Mouse (Mus musculus): ENCODE measurements at regions not wholly inside any gene's neighbourhood (a gene's known extent, or its start where the extent isn't known, plus 50 kb on each side); places are given as distances from the start of the nearest gene placed in this dataset.

DNA sequence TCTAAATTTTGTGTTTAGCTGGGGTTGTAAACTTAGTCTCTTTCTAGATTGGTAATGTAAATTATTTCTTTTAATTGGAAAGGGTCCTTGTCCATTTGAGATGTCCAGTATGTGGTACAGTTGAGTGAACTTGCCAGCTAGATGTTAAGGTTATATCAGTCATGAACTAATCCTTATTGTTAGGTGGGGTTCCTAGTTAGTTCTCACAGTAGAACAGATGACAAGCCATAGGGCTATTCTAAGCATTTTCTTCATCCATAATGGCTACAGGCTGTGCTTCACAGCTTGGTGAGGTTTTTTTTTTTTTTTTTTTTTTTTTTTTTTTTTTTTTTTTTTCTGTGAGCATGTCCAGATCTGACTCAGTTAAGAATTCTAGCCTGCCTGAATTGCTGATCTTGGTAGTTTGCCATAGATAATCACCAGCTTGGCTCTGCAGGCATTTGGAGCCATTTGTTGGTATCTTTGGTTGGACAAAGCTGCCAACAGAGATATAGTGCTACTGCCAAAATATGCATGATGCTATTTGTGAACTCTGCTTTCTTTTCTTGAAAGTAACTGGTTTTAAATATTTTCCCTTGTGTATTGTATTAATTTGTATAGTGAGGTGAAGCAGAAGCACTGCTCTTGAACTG is 669.2 kb downstream of the 4931400O07Rik start:
- Histone ChIP-seq H3K4me3 (replicated peaks; ENCODE audit: insufficient read depth, low read depth, low read length) (no peak overlapping the region), H3K4me1 (ENCODE audit: control insufficient read depth, insufficient read depth, low read length) (no peaks in the 10 kb centered on the region), H3K27ac (ENCODE audit: insufficient read depth, low read length) (no peak overlapping the region), H3K27me3 (ENCODE audit: control insufficient read depth, insufficient read depth, low read length) (no peaks in the 10 kb centered on the region)
- TF ChIP-seq POLR2A (IDR thresholded peaks at IDR 0.05; ENCODE audit: borderline replicate concordance, insufficient read depth, low read length) (no peak), CTCF (IDR thresholded peaks at IDR 0.05; ENCODE audit: borderline replicate concordance, insufficient read depth, low read depth, low read length) (no peak)
- peak; percentile 46 to 89 for DNase-seq

All from cerebellum, adult 2 months (tissue).